Mouse (Mus musculus) left cerebral cortex, adult 2 months (tissue): ENCODE data around the gene Apol10b. TPM values are rescaled to one million over a fixed set of nuclear protein-coding genes. Genes with fewer than 3 reads are reported as not detected.
A peak's percentile ranks its signal among the peaks of the same experiment; 100 is the strongest.
"Not testable (repeated sequence)": the region's sequence is repeated elsewhere in the genome, so short reads cannot be mapped to it uniquely, and the experiment has no call there.

Experiments used
- DNase-seq, 2 experiments: peaks; one replicate each; pipeline ENCODE4 v3.0.0; 2021 to 2022; ENCODE audit warnings: low spot score in 2 of 2, mixed read lengths in 1 of 2; ENCODE audit errors: extremely low spot score in 1 of 2
- H3K27ac ChIP-seq: fragments of 200-600 bp; 2 replicates; pipeline ENCODE4 v1.8.1; 2022
- H3K4me3 ChIP-seq: fragments of 200-600 bp; 2 replicates; pipeline ENCODE4 v1.8.1; 2022
- CTCF ChIP-seq: fragments of 200-600 bp; IDR thresholded peaks from 2 replicates; pipeline ENCODE4 v1.8.1; 2022; ENCODE audit warnings: antibody characterized with exemption, mild to moderate bottlenecking, moderate library complexity
- intact Hi-C: fragments of 180-260 bp; cut with DNase I; formaldehyde crosslinking; loops from one replicate; pipeline ENCODE4 v1.15.1; 2025
- total RNA-seq, 2 experiments: library from RNA; stranded (reverse); gene quantifications; 2 replicates each; pipeline ENCODE4 v1.2.3; 2021

The Apol10b gene
- total RNA-seq, 2 experiments from 2014 or later, result 0.18 TPM; not detected in 1

GRCm38 (mm10) chr15:77581681-77582080 lies 14.2 kb downstream of the Apol10b start:
- intact Hi-C loops, result no loop called here
- peak in 1 of 2 experiments; percentile 11 for DNase-seq
- Histone ChIP-seq H3K27ac (peak overlapping the region; percentile 45), H3K4me3 (no peak overlapping the region)
- TF ChIP-seq CTCF, result no peak

- no peak for TF ChIP-seq CTCF
- DNase-seq, result no peak
- Histone ChIP-seq H3K27ac (no peak overlapping the region), H3K4me3 (no peak overlapping the region)
- intact Hi-C loops, result no loop called here
Measured at GRCm38 (mm10) chr15:77579311-77579710, 16.6 kb downstream of the Apol10b start.

GRCm38 (mm10) chr15:77578801-77579200 lies 17.1 kb downstream of the Apol10b start:
- no peak for TF ChIP-seq CTCF
- intact Hi-C loops, result no loop called here
- DNase-seq, result no peak
- H3K4me3 ChIP-seq, result no peak overlapping the region
- H3K27ac ChIP-seq, result no peak overlapping the region

- no peak overlapping the region for H3K4me3 ChIP-seq
- intact Hi-C loops, result no loop called here
- H3K27ac ChIP-seq, result no peak overlapping the region
- peak; percentile 29 for TF ChIP-seq CTCF
- no peak for DNase-seq
Measured at GRCm38 (mm10) chr15:77563219-77563618, 32.7 kb downstream of the Apol10b start.

- intact Hi-C loops, result loop anchor here (1.0 kb wide), 1 partner anchor 38 kb away; the partner anchor contains the start of gene Gm36245
- no peak for TF ChIP-seq CTCF
- H3K4me3 ChIP-seq, result no peak within 1 kb of the TSS
- DNase-seq, result no peak
- H3K27ac ChIP-seq, result no peak within 1 kb of the TSS
Measured at GRCm38 (mm10) chr15:77561792-77562191, 34.1 kb downstream of the Apol10b start, which contains the start of gene 1700025B11Rik. Gene 1700025B11Rik (minus strand): TSS chr15:77561892.

GRCm38 (mm10) chr15:77539221-77539620 lies 56.7 kb downstream of the Apol10b start:
- DNase-seq, intact Hi-C loops: not testable (repeated sequence)

More at GRCm38 (mm10) chr15:77539221-77539620, 56.7 kb downstream of the Apol10b start:
- H3K4me3 ChIP-seq, H3K27ac ChIP-seq: not testable (repeated sequence)

Other genes starting within 250 kb of the Apol10b start
- gene Apol7a, start 197.0 kb downstream of the Apol10b start, total RNA-seq, result under 1 TPM; 0.30 to 0.32 TPM
- not detected for gene Apol9a, start 185.0 kb downstream of the Apol10b start, total RNA-seq
- not detected for gene Apol7b, start 148.6 kb downstream of the Apol10b start, total RNA-seq
- gene Apol10a, start 119.1 kb downstream of the Apol10b start, total RNA-seq, result not detected
- not detected for gene Apol11a, start 87.9 kb downstream of the Apol10b start, total RNA-seq
- not detected for gene Apol7c, start 62.8 kb downstream of the Apol10b start, total RNA-seq
- not detected for gene 1700025B11Rik, start 34.2 kb downstream of the Apol10b start, total RNA-seq
- not detected for gene Gm36245, start 3.1 kb upstream of the Apol10b start, total RNA-seq
- under 1 TPM in 1 of 2 experiments, not detected in 1; 0.23 TPM for gene Apol11b, start 47.2 kb upstream of the Apol10b start, total RNA-seq
- gene Apol7e, start 102.7 kb upstream of the Apol10b start, total RNA-seq, result under 1 TPM in 1 of 2 experiments, not detected in 1; 0.14 TPM
- not detected for gene Apol9b, start 132.9 kb upstream of the Apol10b start, total RNA-seq
- 1 to 10 TPM; 5.1 to 5.8 TPM for gene Apol8, start 160.9 kb upstream of the Apol10b start, total RNA-seq
- 10 to 100 TPM; 81.2 to 91.4 TPM for gene Myh9, start 246.1 kb upstream of the Apol10b start, total RNA-seq